Mouse (Mus musculus) cerebellum, adult 9-11 months (tissue): ENCODE measurements around the gene Irak1.
A peak's percentile ranks its signal among the peaks of the same experiment; 100 is the strongest.

Experiments used
- DNase-seq: peaks from one replicate; pipeline ENCODE4 v3.0.0; 2022

Gene Irak1

DNA sequence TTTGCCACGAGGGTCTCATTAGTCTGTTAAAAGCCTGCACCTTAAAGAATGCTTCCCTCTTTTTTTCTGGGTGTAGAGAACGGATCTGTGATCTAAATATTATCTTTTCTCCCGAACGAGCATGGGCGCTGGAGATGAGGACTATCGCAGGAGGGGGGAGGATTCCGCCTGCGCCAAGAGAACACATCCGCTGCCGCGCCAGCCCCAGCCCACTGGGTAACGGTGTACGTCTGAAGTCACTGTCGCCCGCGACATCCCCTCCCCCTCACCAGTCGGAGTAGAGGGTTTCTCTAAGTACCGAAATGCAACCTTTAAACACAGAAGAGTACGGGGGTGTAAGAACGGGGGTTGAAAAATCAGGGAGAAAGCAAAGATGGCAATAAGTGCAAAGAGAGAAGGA is 58.4 kb downstream of the Irak1 start:
- DNase-seq: peak; percentile 73

DNA sequence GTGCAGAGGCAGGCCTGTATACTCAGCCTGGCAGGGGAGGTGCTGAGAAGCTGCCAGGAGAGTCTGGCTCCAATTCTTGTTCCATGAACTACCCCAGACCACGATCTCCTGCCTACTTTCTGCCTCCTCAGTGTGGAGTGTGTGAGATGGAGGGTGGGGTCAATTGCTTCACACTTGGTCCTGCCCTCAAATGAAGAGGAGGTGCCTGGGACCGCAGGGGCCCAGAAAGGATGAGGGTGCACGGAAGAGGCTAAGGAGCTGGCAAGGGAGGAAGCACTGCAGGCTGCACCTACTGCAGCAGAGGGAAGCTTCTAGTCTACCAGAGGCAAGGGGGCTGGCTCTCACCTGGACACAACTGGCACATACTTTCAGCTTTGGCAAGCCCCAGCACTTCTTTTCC is 59.4 kb downstream of the Irak1 start:
- DNase-seq: peak; percentile 44
